Mouse (Mus musculus): Measurements from ENCODE around the gene Nrp1. TPM values are rescaled to one million over a fixed set of nuclear protein-coding genes. Genes with fewer than 3 reads are reported as not detected.

Gene Nrp1
- total RNA-seq, 1 experiment = 21.3 TPM

GRCm38 (mm10) chr8:128519366-128519765, 161.0 kb downstream of the Nrp1 start:
- Histone ChIP-seq H3K9ac (ENCODE audit: insufficient read depth, low read depth, low read length, poor library complexity, severe bottlenecking) (no peak overlapping the region), H3K4me1 (ENCODE audit: control insufficient read depth in 2 of 2, insufficient read depth in 2 of 2, low read length in 2 of 2, poor library complexity in 1 of 2) (no peaks in the 10 kb centered on the region), H3K4me3 (ENCODE audit: insufficient read depth in 1 of 2, low read depth in 1 of 2, low read length in 2 of 2, poor library complexity in 1 of 2, severe bottlenecking in 1 of 2) (no peak overlapping the region), H3K27ac (ENCODE audit: insufficient read depth, low read depth, low read length, poor library complexity, severe bottlenecking) (no peak overlapping the region), H3K36me3 (ENCODE audit: control insufficient read depth, insufficient read depth, low read length, poor library complexity, severe bottlenecking) (no peaks in the 10 kb centered on the region), H3K9me3 (ENCODE audit: control insufficient read depth, insufficient read depth, low read depth, low read length) (no peaks in the 10 kb centered on the region)
- in situ Hi-C loops (cut with MboI; ENCODE audit: low sequenced_read_pairs in 2 of 2, unreplicated experiment in 2 of 2) = no loop called here
- TF ChIP-seq MAFK (IDR thresholded peaks at IDR 0.05; ENCODE audit: insufficient read depth, low read depth, low read length) (no peak), HCFC1 (IDR thresholded peaks at IDR 0.05; ENCODE audit: borderline replicate concordance, insufficient read depth, low read length) (no peak), ZC3H11A (IDR thresholded peaks at IDR 0.05; ENCODE audit: borderline replicate concordance, low read depth, low read length) (no peak; the same call in 1 of the 2 replicates), ZNF384 (IDR thresholded peaks at IDR 0.05; ENCODE audit: low read depth, low read length) (no peak), CHD2 (IDR thresholded peaks at IDR 0.05; ENCODE audit: low read depth, low read length) (no peak)
- no peak for DNase-seq (ENCODE audit: low read depth, low spot score)

GRCm38 (mm10) chr8:128523825-128524224, 165.4 kb downstream of the Nrp1 start:
- TF ChIP-seq HCFC1 (IDR thresholded peaks at IDR 0.05; ENCODE audit: borderline replicate concordance, insufficient read depth, low read length) (no peak), CHD2 (IDR thresholded peaks at IDR 0.05; ENCODE audit: low read depth, low read length) (no peak), MAFK (IDR thresholded peaks at IDR 0.05; ENCODE audit: insufficient read depth, low read depth, low read length) (no peak), ZC3H11A (IDR thresholded peaks at IDR 0.05; ENCODE audit: borderline replicate concordance, low read depth, low read length) (0 out of 2 replicates have a peak, but pooled peaks have one; percentile 22)
- DNase-seq (ENCODE audit: low read depth, low spot score) = peak; percentile 22

GRCm38 (mm10) chr8:128525912-128526311, 167.5 kb downstream of the Nrp1 start:
- no peaks in the 10 kb centered on the region for H3K9me3 ChIP-seq (ENCODE audit: control insufficient read depth, insufficient read depth, low read depth, low read length)

More at GRCm38 (mm10) chr8:128523825-128524224, 165.4 kb downstream of the Nrp1 start:
- no peak overlapping the region for H3K27ac ChIP-seq (ENCODE audit: insufficient read depth, low read depth, low read length, poor library complexity, severe bottlenecking)
- H3K4me1 ChIP-seq (ENCODE audit: control insufficient read depth in 2 of 2, insufficient read depth in 2 of 2, low read length in 2 of 2, poor library complexity in 1 of 2) = no peaks in the 10 kb centered on the region
- in situ Hi-C loops (cut with MboI; ENCODE audit: low sequenced_read_pairs in 2 of 2, unreplicated experiment in 2 of 2) = no loop called here
- no peak overlapping the region for H3K9ac ChIP-seq (ENCODE audit: insufficient read depth, low read depth, low read length, poor library complexity, severe bottlenecking)
- H3K9me3 ChIP-seq (ENCODE audit: control insufficient read depth, insufficient read depth, low read depth, low read length) = no peaks in the 10 kb centered on the region
- H3K36me3 ChIP-seq (ENCODE audit: control insufficient read depth, insufficient read depth, low read length, poor library complexity, severe bottlenecking) = no peaks in the 10 kb centered on the region
- no peak overlapping the region for H3K4me3 ChIP-seq (ENCODE audit: insufficient read depth in 1 of 2, low read depth in 1 of 2, low read length in 2 of 2, poor library complexity in 1 of 2, severe bottlenecking in 1 of 2)

GRCm38 (mm10) chr8:128528591-128529383, 170.4 kb downstream of the Nrp1 start:
- Histone ChIP-seq H3K36me3 (ENCODE audit: control insufficient read depth, insufficient read depth, low read length, poor library complexity, severe bottlenecking) (no peaks in the 10 kb centered on the region), H3K4me1 (ENCODE audit: control insufficient read depth in 2 of 2, insufficient read depth in 2 of 2, low read length in 2 of 2, poor library complexity in 1 of 2) (no peaks in the 10 kb centered on the region), H3K9ac (ENCODE audit: insufficient read depth, low read depth, low read length, poor library complexity, severe bottlenecking) (no peak overlapping the region), H3K9me3 (ENCODE audit: control insufficient read depth, insufficient read depth, low read depth, low read length) (no peaks in the 10 kb centered on the region), H3K4me3 (ENCODE audit: insufficient read depth in 1 of 2, low read depth in 1 of 2, low read length in 2 of 2, poor library complexity in 1 of 2, severe bottlenecking in 1 of 2) (no peak overlapping the region), H3K27ac (ENCODE audit: insufficient read depth, low read depth, low read length, poor library complexity, severe bottlenecking) (no peak overlapping the region)
- in situ Hi-C loops (cut with MboI; ENCODE audit: low sequenced_read_pairs in 2 of 2, unreplicated experiment in 2 of 2) = no loop called here
- no peak for DNase-seq (ENCODE audit: low read depth, low spot score)
- TF ChIP-seq ZNF384 (IDR thresholded peaks at IDR 0.05; ENCODE audit: low read depth, low read length) = no peak
- TF ChIP-seq HCFC1 (IDR thresholded peaks at IDR 0.05; ENCODE audit: borderline replicate concordance, insufficient read depth, low read length) = no peak
- TF ChIP-seq MAFK (IDR thresholded peaks at IDR 0.05; ENCODE audit: insufficient read depth, low read depth, low read length) = no peak
- TF ChIP-seq ZC3H11A (IDR thresholded peaks at IDR 0.05; ENCODE audit: borderline replicate concordance, low read depth, low read length) = no peak
- no peak for TF ChIP-seq CHD2 (IDR thresholded peaks at IDR 0.05; ENCODE audit: low read depth, low read length)

More at GRCm38 (mm10) chr8:128525912-128526311, 167.5 kb downstream of the Nrp1 start:
- H3K9ac ChIP-seq (ENCODE audit: insufficient read depth, low read depth, low read length, poor library complexity, severe bottlenecking) = no peak overlapping the region
- H3K4me3 ChIP-seq (ENCODE audit: insufficient read depth in 1 of 2, low read depth in 1 of 2, low read length in 2 of 2, poor library complexity in 1 of 2, severe bottlenecking in 1 of 2) = no peak overlapping the region
- no peaks in the 10 kb centered on the region for H3K4me1 ChIP-seq (ENCODE audit: control insufficient read depth in 2 of 2, insufficient read depth in 2 of 2, low read length in 2 of 2, poor library complexity in 1 of 2)
- no peak for DNase-seq (ENCODE audit: low read depth, low spot score)
- in situ Hi-C loops (cut with MboI; ENCODE audit: low sequenced_read_pairs in 2 of 2, unreplicated experiment in 2 of 2) = no loop called here
- H3K36me3 ChIP-seq (ENCODE audit: control insufficient read depth, insufficient read depth, low read length, poor library complexity, severe bottlenecking) = no peaks in the 10 kb centered on the region
- H3K27ac ChIP-seq (ENCODE audit: insufficient read depth, low read depth, low read length, poor library complexity, severe bottlenecking) = no peak overlapping the region
- TF ChIP-seq ZNF384 (IDR thresholded peaks at IDR 0.05; ENCODE audit: low read depth, low read length) (no peak), MAFK (IDR thresholded peaks at IDR 0.05; ENCODE audit: insufficient read depth, low read depth, low read length) (no peak), ZC3H11A (IDR thresholded peaks at IDR 0.05; ENCODE audit: borderline replicate concordance, low read depth, low read length) (no peak), CHD2 (IDR thresholded peaks at IDR 0.05; ENCODE audit: low read depth, low read length) (no peak), HCFC1 (IDR thresholded peaks at IDR 0.05; ENCODE audit: borderline replicate concordance, insufficient read depth, low read length) (no peak)
